Mouse (Mus musculus) forebrain, embryonic 10.5 days (tissue): Measurements from ENCODE around the gene Alad. TPM values are rescaled to one million over a fixed set of nuclear protein-coding genes. Genes with fewer than 3 reads are reported as not detected.

Experiments used
- DNase-seq: peaks from one replicate; pipeline ENCODE4 v3.0.0-alpha.2; 2017; ENCODE audit warnings: low spot score; ENCODE audit errors: extremely low spot score
- H3K27ac ChIP-seq: fragments of 300-500 bp; sonication (generic); 2 replicates; pipeline ENCODE4 v1.5.1; 2016; ENCODE audit warnings: mild to moderate bottlenecking
- H3K27me3 ChIP-seq: fragments of 300-500 bp; sonication (generic); 2 replicates; pipeline ENCODE4 v1.6.1; 2016; ENCODE audit warnings: mild to moderate bottlenecking; ENCODE audit not compliant: poor library complexity, severe bottlenecking
- H3K36me3 ChIP-seq: fragments of 300-500 bp; sonication (generic); replicated peaks from 2 replicates; pipeline ENCODE4 v1.6.1; 2016; ENCODE audit warnings: mild to moderate bottlenecking, moderate library complexity
- H3K4me1 ChIP-seq: fragments of 300-500 bp; sonication (generic); 2 replicates; pipeline ENCODE4 v1.6.1; 2016
- H3K4me3 ChIP-seq: fragments of 300-500 bp; sonication (generic); 2 replicates; pipeline ENCODE4 v1.5.1; 2016; ENCODE audit warnings: mild to moderate bottlenecking, moderate library complexity
- H3K9me3 ChIP-seq: fragments of 300-500 bp; sonication (generic); 2 replicates; pipeline ENCODE4 v1.6.1; 2016; ENCODE audit warnings: mild to moderate bottlenecking, moderate library complexity
- WGBS: fragments of 180-500 bp; shearing (Covaris S2); methylation state at CpG from one replicate; pipeline ENCODE4 v1.1.7; 2016; 5-methylcytosine and 5-hydroxymethylcytosine counted together
- polyA plus RNA-seq: library from polyadenylated mRNA; unstranded; fragments of >200 nt; fragmentation: Nextera tagmentation; extraction: Ambion mirVana; gene quantifications from 2 replicates; pipeline ENCODE4 v1.2.1, GENCODE M21; 2016

Alad gene
- polyA plus RNA-seq, result 125 and 127 TPM in 2 replicates

GRCm38 (mm10) chr4:62519849-62520233 is at the start of gene Alad:
Alad (minus strand) TSS chr4:62519918.
- Histone ChIP-seq H3K27me3 (no peaks in the 10 kb centered on the region), H3K36me3 (peaks cover 24% of the 10 kb centered on the region), H3K27ac (peak within 1 kb of the TSS; percentile 90), H3K4me3 (peak within 1 kb of the TSS; percentile 62), H3K4me1 (peaks cover 65% of the 10 kb centered on the region), H3K9me3 (no peaks in the 10 kb centered on the region)
- under 1% methylated on average over 37 of the region's 37 CpGs for WGBS
- DNase-seq, result peak; percentile 86

GRCm38 (mm10) chr4:62568359-62568758 is 48.6 kb upstream of the Alad start:
- WGBS, result 85% methylated on average over 1 of the region's 1 CpGs
- Histone ChIP-seq H3K27me3 (no peaks in the 10 kb centered on the region; the same call in 1 of the 2 replicates), H3K4me3 (no peak overlapping the region), H3K36me3 (no peaks in the 10 kb centered on the region), H3K9me3 (no peaks in the 10 kb centered on the region), H3K4me1 (no peaks in the 10 kb centered on the region), H3K27ac (no peak overlapping the region)
- no peak for DNase-seq

GRCm38 (mm10) chr4:62567696-62568095 is 48.0 kb upstream of the Alad start:
- no peaks in the 10 kb centered on the region for H3K4me1 ChIP-seq
- no peaks in the 10 kb centered on the region; the same call in 1 of the 2 replicates for H3K27me3 ChIP-seq
- WGBS, result 90% methylated on average over 6 of the region's 6 CpGs
- no peak for DNase-seq
- no peaks in the 10 kb centered on the region for H3K36me3 ChIP-seq
- no peaks in the 10 kb centered on the region for H3K9me3 ChIP-seq
- H3K27ac ChIP-seq, result no peak overlapping the region
- H3K4me3 ChIP-seq, result no peak overlapping the region

- no peak for DNase-seq
Measured at GRCm38 (mm10) chr4:62566530-62566929, 46.8 kb upstream of the Alad start.

GRCm38 (mm10) chr4:62562006-62562405 is 42.3 kb upstream of the Alad start:
- WGBS, result 86% methylated on average over 4 of the region's 4 CpGs
- Histone ChIP-seq H3K4me1 (peaks cover 8% of the 10 kb centered on the region), H3K4me3 (no peak overlapping the region), H3K27me3 (no peaks in the 10 kb centered on the region; the same call in 1 of the 2 replicates), H3K9me3 (no peaks in the 10 kb centered on the region), H3K27ac (peak overlapping the region; percentile 51), H3K36me3 (no peaks in the 10 kb centered on the region)
- DNase-seq, result no peak

More at GRCm38 (mm10) chr4:62566530-62566929, 46.8 kb upstream of the Alad start:
- H3K4me3 ChIP-seq, result no peak overlapping the region
- WGBS, result 88% methylated on average over 4 of the region's 4 CpGs
- no peak overlapping the region for H3K27ac ChIP-seq
- H3K4me1 ChIP-seq, result peaks cover 4% of the 10 kb centered on the region
- no peaks in the 10 kb centered on the region; the same call in 1 of the 2 replicates for H3K27me3 ChIP-seq
- no peaks in the 10 kb centered on the region for H3K9me3 ChIP-seq
- no peaks in the 10 kb centered on the region for H3K36me3 ChIP-seq

- Histone ChIP-seq H3K9me3 (no peaks in the 10 kb centered on the region), H3K36me3 (no peaks in the 10 kb centered on the region), H3K4me1 (peaks cover 8% of the 10 kb centered on the region), H3K27ac (peak overlapping the region; percentile 51), H3K4me3 (no peak overlapping the region), H3K27me3 (no peaks in the 10 kb centered on the region; the same call in 1 of the 2 replicates)
- no peak for DNase-seq
- 70% methylated on average over 3 of the region's 3 CpGs for WGBS
Measured at GRCm38 (mm10) chr4:62561630-62562001, 41.9 kb upstream of the Alad start.

GRCm38 (mm10) chr4:62560963-62561629 is 41.4 kb upstream of the Alad start:
- peak overlapping the region; percentile 51; the same call in 1 of the 2 replicates for H3K27ac ChIP-seq
- peaks cover 8% of the 10 kb centered on the region for H3K4me1 ChIP-seq
- 25% methylated on average over 4 of the region's 4 CpGs for WGBS

GRCm38 (mm10) chr4:62559797-62560329 is 40.1 kb upstream of the Alad start, which contains the start of gene Rgs3:
Rgs3 (plus strand) TSS chr4:62559847.
- no peak for DNase-seq
- H3K4me3 ChIP-seq, result no peak within 1 kb of the TSS
- H3K27ac ChIP-seq, result no peak within 1 kb of the TSS

More at GRCm38 (mm10) chr4:62560963-62561629, 41.4 kb upstream of the Alad start:
- Histone ChIP-seq H3K4me3 (no peak overlapping the region), H3K27me3 (no peaks in the 10 kb centered on the region; the same call in 1 of the 2 replicates), H3K36me3 (no peaks in the 10 kb centered on the region), H3K9me3 (no peaks in the 10 kb centered on the region)
- DNase-seq, result peak; percentile 61

GRCm38 (mm10) chr4:62557436-62557835 is 37.7 kb upstream of the Alad start:
- Histone ChIP-seq H3K27me3 (no peaks in the 10 kb centered on the region), H3K27ac (no peak overlapping the region), H3K36me3 (no peaks in the 10 kb centered on the region), H3K9me3 (no peaks in the 10 kb centered on the region), H3K4me1 (peaks cover 8% of the 10 kb centered on the region), H3K4me3 (no peak overlapping the region)
- DNase-seq, result no peak
- 80% methylated on average over 3 of the region's 3 CpGs for WGBS

More at GRCm38 (mm10) chr4:62559797-62560329, 40.1 kb upstream of the Alad start, which contains the start of gene Rgs3:
- peaks cover 8% of the 10 kb centered on the region for H3K4me1 ChIP-seq
- no peaks in the 10 kb centered on the region for H3K9me3 ChIP-seq
- no peaks in the 10 kb centered on the region; the same call in 1 of the 2 replicates for H3K27me3 ChIP-seq
- 66% methylated on average over 6 of the region's 6 CpGs for WGBS
- no peaks in the 10 kb centered on the region for H3K36me3 ChIP-seq

- no peak overlapping the region for H3K27ac ChIP-seq
- H3K9me3 ChIP-seq, result no peaks in the 10 kb centered on the region
- no peak for DNase-seq
- no peaks in the 10 kb centered on the region for H3K36me3 ChIP-seq
- H3K4me1 ChIP-seq, result no peaks in the 10 kb centered on the region
- H3K27me3 ChIP-seq, result no peaks in the 10 kb centered on the region
- no peak overlapping the region for H3K4me3 ChIP-seq
- WGBS, result 90% methylated on average over 7 of the region's 7 CpGs
Measured at GRCm38 (mm10) chr4:62551966-62552365, 32.2 kb upstream of the Alad start.

- no peaks in the 10 kb centered on the region; the same call in 1 of the 2 replicates for H3K4me1 ChIP-seq
- no peaks in the 10 kb centered on the region for H3K9me3 ChIP-seq
- no peaks in the 10 kb centered on the region for H3K36me3 ChIP-seq
- H3K27me3 ChIP-seq, result no peaks in the 10 kb centered on the region
- no peak overlapping the region for H3K4me3 ChIP-seq
- no peak overlapping the region for H3K27ac ChIP-seq
- DNase-seq, result no peak
Measured at GRCm38 (mm10) chr4:62544801-62545200, 25.1 kb upstream of the Alad start.

- no peak overlapping the region for H3K4me3 ChIP-seq
- no peaks in the 10 kb centered on the region for H3K36me3 ChIP-seq
- DNase-seq, result no peak
- H3K9me3 ChIP-seq, result no peaks in the 10 kb centered on the region
- WGBS, result 90% methylated on average over 6 of the region's 6 CpGs
- no peak overlapping the region for H3K27ac ChIP-seq
- no peaks in the 10 kb centered on the region; the same call in 1 of the 2 replicates for H3K4me1 ChIP-seq
- H3K27me3 ChIP-seq, result no peaks in the 10 kb centered on the region
Measured at GRCm38 (mm10) chr4:62543782-62544181, 24.1 kb upstream of the Alad start.

- no peak overlapping the region for H3K4me3 ChIP-seq
- no peaks in the 10 kb centered on the region for H3K36me3 ChIP-seq
- H3K4me1 ChIP-seq, result no peaks in the 10 kb centered on the region; the same call in 1 of the 2 replicates
- H3K27ac ChIP-seq, result no peak overlapping the region
- no peaks in the 10 kb centered on the region for H3K27me3 ChIP-seq
- WGBS, result 85% methylated on average over 3 of the region's 3 CpGs
- DNase-seq, result no peak
- H3K9me3 ChIP-seq, result no peaks in the 10 kb centered on the region
Measured at GRCm38 (mm10) chr4:62541802-62542201, 22.1 kb upstream of the Alad start.
